Mouse (Mus musculus) cerebellum, postnatal 10 days (tissue): ENCODE measurements around the gene Abca17.

Experiments
- DNase-seq, 2 experiments: peaks; one replicate each; pipeline ENCODE4 v3.0.0; 2021; ENCODE audit warnings: mixed read lengths in 2 of 2

The Abca17 gene

DNA sequence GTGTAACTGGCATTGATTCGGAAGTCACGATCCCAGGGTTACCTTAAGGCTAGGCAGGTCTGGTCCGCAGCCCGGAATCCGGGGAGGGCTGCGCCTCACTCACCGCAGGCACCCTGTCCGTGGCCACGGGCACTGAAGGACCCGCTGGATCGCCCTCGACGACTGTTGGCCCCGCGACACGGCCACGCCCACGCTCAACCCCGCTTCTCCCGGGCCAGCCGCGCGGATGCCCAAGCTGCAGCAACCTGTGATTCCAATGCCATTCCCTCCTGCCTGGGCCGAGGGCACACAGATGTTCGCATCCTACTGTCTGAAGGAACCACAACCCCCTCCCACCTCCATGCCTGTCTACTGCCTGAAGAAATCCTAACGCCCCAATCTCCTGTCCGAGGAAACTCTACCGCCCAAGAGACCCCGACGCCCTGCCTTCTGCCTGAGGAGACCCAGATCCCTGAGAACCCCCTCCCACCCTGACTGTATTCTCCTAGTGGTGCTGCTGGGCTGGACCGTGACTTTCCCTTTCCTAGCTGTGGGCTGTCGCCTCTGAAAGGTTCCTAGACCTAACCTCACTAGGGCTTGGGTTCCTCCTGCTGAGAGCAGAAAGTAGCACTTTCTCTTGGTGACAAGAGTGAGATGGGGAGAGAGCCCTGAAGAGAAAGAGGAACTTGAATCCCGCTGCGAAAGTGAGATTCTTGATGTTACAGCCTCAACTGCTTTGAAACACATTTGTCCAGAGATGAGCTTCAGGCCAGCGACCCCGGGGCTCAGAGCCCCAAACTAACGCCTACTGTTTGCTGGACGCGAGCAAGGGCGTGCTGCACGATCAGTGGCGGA is at the start of gene Abca17:
TSS of gene Abca17 (minus strand) at position 143 of the 834 bp plus-strand sequence.
- DNase-seq: peak; percentile 48 to 55

DNA sequence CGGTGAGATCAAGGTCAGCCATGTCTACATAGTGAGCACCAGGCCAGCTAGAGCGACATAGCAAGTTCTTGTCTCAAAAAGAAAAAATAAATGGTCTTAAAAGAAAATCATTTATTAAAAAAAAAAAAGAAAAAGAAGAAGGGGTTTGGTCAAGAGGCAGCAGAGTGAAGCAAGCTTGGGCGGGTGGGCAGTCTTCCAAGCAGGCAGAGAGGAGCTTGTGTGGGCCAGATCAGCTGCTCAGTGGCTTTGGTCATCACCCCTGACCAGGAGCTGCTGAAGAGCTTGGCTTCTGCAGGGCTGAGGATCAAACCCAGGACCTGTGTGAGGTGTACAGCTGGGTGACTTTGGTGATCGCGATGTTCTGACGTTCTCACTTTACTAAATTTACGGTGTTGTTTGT is 43.6 kb upstream of the Abca17 start:
- DNase-seq: peak in 1 of 2 experiments; percentile 37

DNA sequence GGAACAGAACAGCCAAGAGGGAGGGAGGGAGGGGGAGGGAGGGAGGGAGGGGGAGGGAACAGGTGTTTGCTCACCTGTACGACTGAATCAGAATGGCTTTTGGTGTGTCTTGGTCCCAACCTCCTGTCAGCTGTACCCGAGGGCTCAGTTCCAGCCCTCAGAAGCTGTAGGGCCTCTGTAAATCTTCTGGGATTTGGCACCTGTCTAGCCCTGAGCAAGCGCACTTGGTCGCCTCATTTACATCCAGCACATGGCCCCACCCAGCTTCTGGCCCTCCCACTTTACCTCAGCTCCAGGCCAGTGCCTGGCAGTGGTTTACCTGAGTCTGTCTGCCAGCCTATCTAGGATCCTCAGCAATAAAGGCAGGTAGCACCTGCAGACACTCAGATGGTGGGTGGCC is 42.7 kb upstream of the Abca17 start:
- no peak for DNase-seq

DNA sequence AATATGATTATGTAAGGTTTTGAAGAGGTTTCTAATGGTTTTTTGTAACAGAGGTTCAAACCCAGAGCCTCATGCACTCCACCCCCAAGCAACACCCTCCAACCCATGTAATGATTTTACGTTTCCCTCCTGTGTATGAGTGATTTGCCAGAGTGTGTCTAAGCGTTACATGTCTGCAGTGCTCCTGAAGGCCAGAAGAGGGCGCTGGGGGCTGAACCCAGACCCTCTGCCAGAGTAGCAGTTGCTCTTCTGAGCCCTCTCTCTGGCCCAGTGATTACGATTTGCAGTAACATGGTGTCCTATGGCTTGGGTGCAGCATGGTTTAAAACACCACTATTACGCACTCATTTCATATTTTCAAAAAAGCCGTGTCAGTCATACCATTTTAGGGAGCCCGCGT is 40.3 kb upstream of the Abca17 start:
- DNase-seq: peak; percentile 56 to 66

DNA sequence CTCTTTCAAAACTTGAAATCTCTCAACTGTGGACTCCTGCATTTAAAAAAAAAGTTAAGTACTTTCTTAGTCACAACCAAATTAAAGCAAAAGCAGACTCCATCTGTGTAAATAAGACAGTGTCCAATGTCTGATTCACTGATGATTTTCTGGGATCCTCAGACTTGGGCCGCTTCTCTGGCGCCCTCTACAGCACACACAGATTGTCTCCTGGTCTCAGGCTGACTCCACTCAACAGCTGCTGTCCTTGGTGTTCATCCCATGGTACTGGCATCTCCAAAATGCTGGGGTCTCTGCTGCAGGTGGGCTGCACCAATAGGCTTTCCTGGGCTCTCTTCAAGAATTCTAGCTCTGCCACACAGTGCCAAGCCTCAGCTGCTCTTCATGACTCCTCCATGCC is 39.0 kb upstream of the Abca17 start:
- peak; percentile 73 to 79 for DNase-seq

DNA sequence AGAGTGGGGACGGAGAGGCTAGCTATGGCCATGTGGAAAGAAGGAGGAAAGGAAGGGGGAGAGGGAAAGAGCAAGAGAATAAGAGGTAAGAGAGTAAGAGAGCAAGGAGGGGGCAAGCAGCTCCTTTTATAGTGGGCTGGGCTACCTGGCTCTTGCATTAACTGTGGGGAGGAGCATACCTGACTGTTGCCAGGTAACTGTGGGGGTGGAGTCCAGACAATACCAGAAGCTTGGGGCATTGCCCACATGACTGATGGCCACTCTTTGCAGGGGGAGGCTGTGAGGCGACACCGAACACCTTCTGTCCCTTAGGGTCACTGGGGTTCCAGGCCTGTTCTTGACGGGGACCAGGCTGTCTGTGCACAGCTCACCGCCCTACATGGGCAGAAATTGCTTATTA is 37.8 kb upstream of the Abca17 start:
- DNase-seq: no peak

DNA sequence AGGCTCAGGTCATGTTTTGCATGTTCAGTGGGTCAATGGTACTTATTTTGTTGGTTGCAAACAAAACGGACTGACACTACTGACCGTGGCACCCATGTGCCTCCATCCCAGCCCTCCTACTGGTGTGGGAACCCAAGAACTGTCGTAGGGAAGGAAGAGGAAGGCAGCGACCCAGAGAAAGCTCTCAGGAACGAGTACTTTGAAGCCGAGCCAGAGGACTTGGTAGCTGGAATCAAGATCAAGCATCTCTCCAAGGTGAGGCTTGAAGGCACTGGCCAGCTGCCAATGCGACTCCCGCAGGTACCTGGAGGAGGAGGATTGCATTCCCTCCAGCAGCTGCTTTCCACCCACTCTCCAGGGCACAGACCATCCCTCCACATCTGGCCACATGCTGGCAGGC is 32.9 kb upstream of the Abca17 start:
- DNase-seq: no peak

DNA sequence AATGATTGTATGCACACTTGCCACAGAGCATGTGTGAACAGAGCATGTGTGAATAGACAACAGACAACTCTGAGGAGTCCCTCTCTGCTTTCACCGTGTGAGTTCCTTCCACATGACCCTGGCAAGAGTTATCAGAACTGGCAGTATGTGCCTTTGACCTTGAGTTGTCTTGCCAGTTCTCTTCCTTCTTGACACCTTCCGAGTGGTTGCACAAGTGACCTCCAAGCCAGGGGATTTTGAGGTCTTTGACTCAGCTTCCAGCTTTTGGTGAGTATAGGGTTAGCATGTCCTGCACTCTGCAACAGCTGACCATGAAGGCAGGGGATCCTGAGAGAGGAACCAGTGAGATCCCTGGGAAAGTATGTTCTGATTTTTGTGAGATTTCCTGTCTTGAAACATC is 27.6 kb upstream of the Abca17 start:
- no peak for DNase-seq

DNA sequence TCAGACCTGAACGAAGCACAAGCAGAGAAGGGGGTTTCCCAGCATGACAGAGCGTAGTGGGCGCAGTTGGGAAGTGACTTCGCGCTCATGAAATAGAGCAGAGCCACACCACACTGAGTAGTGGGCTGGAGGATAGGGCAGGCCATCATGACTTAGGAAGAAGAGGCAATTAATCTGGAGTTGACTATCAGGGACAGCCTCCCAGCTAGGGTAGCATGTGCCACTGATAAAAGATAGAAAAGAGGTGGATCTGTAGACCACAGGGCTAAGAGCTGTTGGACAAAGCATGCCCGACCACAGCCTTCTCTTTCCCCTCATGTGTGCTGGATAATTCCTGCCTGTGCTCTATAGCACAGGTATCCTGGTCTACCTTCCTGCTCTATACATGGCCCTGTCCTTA is 25.0 kb upstream of the Abca17 start:
- DNase-seq: no peak

DNA sequence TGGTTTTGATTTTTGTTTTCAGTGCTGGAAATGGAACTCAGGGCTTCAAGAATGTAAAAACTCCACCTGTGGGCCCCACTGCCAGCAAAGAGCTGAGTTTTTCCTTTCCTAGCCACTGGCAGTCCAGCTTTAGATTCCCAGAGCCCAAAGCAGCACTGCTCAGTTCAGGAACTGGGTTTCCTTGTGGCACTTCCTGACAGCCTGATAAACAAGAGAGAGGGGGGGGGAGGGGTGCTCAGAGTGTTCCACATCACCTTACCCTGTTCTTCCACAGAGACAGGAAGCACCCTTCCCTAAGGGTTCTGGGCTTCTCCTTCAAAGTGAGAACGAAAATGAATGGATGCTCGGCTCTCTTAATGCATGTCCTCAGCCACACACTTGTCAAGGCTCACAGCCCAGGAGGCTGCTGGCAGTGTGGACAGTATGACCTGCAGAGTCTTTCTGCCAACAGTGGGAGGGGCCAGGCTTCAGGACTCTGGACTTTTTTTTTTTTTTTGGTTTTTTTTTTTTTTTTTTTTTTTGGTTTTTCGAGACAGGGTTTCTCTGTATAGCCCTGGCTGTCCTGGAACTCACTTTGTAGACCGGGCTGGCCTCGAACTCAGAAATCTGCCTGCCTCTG is 24.3 kb upstream of the Abca17 start:
- DNase-seq: no peak

DNA sequence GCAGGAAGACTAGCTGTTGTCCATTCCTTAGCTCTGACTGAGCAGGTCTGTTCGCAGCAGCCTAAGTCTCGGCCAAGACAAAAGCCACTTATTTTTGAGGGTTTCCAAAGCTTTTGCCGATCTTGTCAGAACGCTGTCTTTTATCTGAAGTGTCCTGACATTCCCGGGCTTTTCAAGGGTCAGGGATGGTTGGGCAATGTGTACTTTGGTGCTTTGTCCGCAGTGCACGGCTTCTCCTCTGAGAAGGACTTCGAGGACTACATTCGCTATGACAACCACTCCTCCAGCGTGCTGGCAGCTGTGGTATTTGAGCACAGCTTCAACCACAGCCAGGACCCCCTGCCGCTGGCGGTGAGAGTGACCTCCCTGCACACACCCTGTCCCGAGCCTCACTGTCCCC is 15.0 kb upstream of the Abca17 start:
- DNase-seq: no peak

DNA sequence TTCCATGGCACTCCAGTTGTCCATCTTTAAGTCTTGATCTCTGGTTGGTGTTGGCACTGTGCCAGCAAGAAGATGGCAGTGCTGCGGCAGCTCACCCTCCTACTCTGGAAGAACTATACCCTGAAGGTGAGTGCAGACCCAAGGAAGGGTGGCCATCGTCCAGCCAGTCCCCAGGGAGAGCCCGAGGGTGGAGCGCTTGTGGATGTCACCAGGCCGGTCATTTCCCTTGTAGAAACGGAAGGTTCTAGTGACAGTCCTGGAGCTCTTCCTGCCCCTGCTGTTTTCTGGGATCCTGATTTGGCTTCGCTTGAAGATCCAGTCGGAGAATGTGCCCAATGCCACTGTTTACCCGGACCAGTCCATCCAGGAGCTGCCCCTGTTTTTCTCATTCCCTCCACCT is 13.6 kb upstream of the Abca17 start:
- peak; percentile 54 to 59 for DNase-seq

DNA sequence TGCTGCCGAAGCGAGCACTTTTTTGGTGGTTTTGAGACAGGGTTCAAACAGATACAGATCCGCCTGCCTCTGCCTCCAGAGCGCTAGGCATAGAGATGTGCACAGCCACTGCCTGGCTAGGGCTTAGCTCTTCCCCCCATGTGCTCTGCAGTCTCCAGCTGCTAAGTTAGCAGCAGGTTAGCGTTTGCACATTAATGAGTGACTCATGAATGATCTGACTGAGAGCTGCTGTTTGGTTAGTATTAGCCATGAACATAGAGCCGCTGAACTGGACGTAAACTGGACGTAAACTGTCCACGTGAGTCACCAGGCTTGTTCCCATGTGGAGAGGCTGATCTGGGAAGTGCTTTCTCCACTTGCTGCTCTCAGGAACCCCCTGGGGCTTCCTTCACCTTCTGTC is 11.7 kb upstream of the Abca17 start:
- DNase-seq: no peak

DNA sequence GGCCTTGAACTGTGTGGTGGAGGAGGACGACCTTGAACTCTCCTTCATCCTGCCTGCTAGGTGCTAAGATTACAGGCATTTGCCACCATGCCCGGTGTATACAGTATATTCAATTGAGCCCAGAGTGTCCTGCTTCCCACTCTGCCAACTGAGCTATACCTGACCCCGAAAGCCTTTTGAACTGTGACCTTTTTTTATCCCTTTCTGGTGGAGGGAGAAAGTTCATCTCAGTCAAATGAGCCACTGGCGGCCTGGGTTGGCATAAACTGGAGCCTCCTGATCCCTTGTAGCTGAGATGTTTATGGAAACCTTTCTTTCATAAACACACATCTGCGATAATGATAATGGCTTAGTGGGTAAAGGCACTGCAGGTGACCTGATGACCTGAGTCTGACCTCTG is 10.4 kb upstream of the Abca17 start:
- no peak for DNase-seq

DNA sequence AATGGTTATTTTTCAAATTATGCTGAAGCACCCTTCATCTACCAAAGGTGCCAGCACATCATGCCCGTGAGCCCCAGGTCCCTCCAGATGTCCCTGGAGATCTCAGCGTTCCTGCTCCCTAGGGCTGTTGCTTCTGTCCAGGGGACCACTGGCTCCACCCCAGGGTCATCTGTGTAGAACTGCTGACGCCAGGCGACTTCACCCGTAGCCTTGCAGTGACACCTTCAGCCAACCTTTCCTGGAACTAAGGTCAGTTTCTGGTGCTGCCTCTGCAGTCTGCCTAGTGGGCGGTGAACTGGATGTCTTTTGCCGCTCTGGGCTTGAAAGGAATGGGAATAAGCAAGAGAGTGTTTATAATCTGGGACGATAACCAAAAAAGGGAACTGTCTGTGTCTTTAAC is 10.0 kb upstream of the Abca17 start:
- no peak for DNase-seq

DNA sequence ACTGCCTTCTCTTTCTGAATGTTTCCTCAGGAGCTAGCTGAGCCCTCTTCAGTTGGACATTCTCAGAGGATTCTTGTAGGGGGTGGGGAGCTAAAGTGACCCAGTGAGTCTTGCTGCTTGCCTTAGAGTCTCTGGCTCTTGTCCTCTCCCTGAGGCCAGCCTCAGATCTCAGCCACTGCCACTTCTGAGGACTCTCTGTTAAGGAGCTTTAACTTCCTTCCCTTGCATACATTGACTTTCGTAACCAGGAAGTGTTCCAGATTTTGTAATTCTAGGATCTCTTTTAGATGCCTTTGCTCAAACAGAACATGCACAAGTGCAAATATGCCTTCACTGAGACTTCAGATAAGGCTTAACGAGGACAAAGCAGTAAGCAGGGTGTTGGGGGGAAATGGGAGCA is 9.0 kb upstream of the Abca17 start:
- DNase-seq: no peak

DNA sequence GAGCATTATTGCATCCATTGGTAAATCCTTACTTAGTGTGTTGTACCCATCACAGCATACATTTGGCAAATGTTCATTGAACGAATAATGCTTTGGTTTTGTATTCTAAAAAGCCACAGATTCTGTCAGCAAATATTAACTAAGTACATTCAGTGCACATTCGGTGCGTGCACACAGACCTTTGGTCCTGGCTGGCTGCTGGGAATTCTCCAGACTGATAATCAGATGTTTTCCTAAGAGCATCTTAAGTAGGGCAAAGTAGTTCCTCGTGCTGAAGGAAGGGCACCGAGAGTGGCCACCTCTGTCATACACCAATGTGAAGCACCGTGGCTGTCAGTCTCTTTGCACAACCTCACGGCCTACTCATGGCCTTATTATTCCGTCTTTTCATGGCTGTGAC is 8.1 kb upstream of the Abca17 start:
- no peak for DNase-seq

DNA sequence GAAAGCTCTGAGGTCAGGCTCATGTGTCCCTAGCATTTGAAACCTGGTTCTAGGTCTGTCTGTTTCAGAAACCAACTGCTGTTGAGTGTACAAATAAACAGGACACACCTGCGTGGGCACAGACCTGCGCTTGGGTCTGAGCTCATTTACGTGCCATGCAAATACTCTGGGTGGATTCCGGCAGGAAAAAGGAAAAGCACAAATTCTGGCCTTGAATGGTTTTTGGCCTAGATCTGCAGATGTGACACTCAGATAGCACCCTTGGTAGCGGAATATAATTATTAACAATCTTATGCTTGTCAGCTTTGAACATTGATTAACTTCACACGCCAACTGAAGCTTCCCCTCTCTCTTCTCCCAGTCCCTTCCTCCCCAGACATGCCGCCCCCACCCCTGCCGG is 4.4 kb upstream of the Abca17 start:
- DNase-seq: no peak

DNA sequence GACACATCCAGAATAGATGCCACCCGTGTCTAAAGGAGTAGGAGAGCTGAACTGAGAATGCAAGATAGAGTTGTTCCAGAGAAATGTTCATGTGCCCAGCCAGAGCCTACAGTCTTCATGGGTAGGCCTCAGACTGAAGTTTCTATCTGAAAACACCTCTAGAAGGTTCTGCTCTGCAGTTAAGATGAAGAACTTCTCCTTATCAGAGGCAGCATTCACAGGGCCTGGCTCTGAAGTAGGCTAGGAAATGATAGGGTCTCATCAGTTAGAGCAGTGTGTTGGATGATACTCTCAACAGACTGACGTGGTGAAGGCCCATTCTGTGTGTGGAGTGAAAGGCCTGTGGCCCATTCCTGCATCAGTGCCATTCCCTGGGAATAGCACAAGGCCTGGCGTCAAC is 3.1 kb upstream of the Abca17 start:
- DNase-seq: no peak

DNA sequence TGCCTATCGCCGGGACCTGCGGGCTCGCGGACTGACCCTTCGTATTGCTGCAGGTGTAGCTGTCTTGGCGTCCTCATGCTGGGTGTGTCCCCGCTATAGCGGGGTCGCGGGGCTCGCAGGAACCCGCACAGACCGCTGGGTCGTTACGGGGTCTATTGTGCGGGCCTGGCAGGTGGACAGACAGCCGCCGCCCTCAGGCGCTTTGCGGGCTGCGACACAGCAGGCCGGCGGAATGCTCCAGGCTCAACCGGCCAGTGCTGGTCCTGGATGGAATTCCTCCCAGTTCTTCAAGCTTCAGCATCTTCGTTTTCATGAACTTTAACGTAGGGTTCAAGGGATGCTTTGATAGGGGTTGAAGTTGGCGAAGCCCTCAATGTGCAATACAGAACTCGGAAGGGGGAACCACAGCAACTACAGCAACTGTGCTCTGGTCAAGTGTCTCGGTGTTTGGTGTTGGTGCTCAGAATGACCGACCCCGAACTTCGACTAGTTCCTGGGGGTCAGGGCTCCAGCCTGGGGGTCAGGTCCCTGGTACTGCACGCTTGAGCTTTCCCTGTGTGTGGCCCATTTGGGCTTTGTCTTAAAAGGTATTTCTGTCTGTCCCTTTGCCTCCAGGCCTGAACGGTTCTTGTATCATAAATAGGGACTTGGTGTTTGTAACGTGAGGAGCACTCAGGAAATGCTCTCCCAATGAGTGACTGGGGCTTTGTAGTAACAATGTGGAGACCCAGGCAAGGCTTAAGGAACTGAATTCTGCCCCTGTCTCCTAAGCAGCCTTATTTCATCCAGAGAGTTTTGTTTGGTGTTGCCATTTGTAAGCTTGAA is 1.7 kb upstream of the Abca17 start:
- DNase-seq: peak in 1 of 2 experiments; percentile 15

DNA sequence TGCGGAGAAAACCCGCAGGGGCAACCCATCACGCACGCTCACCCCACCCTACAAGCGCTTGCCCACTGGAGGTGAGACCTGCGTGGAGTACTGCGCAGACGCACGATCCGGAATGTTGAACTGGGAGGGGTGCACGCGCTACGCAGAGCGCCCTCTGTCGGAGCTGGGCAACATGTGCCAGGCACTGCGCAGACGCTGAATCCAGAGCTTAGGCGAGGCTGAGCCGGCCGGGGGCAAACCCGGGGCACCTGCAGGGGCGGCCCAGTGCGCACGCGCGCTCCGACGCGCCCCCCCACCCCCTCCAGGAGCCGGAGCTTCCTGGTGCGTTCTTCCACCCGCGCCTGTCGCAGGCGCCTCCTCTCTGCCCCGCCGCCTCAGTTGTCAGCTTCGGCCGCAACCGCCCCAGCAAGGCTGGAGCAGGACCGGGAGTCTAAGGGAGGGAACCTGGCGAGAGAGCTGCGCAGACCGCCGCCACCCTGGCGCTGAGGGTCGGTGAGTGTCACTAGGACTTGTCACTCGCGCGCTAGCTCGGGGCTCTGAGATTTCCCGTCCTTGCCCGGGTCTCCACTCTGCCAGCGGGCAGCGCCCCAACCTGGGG is 991 bp upstream of the Abca17 start, which contains the start of gene Abca3:
TSS of gene Abca3 (plus strand) at position 191 of the 598 bp plus-strand sequence.
- peak; percentile 98 for DNase-seq

DNA sequence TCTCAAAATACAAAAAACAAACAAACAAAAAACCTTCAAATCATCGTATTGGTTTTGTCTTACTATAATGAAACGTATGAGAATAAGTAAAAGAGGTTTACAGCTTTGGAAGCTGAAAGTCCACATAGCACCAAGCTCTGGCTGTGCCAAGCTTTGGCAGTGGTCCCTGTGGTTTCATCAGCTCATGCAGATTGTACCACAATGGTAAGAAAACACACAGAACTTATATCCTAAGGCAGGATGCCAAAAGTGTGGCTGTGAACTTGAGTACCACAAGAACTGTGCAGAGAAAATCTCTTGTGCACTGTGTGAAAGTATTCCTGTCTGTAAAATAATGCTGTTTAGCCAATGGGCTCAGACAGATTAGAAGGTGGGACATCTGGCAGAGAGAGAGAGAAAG is 1.7 kb downstream of the Abca17 start:
- DNase-seq: no peak

DNA sequence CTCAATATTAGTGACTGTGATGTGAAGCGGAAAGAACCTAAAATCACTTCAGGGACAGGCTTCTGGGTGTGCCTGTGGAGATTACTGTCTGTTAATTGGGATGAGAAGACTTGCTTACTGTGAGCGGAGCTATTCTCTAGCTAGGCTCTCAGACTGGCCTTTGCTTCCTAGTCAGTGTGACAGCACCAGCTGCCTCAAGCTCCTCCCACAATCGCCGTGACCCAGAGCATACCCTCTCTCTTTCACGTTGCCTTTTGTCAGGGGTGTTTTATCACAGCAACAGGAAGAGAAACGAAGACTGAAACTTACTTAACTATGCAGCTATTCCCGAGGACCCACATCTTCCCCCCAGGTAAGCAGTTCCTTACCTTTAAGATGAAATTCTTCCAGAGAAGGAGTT is 4.0 kb downstream of the Abca17 start:
- no peak for DNase-seq
